Mouse (Mus musculus): ENCODE measurements around the gene Tgfb3. TPM values are rescaled to one million over a fixed set of nuclear protein-coding genes. Genes with fewer than 3 reads are reported as not detected.
A peak's percentile ranks its signal among the peaks of the same experiment; 100 is the strongest.

Gene Tgfb3
- total RNA-seq, 1 experiment from 2014 or later = 1.3 TPM

GRCm38 (mm10) chr12:86085873-86086272 lies 7.0 kb upstream of the Tgfb3 start:
- ATAC-seq (ENCODE audit: extremely low read depth, insufficient number of reproducible peaks, low FRiP score, poor library complexity, severe bottlenecking) = no peak

GRCm38 (mm10) chr12:86082481-86083012 lies 3.7 kb upstream of the Tgfb3 start, which contains the start of gene Ift43:
Gene Ift43, plus strand, starts transcription at chr12:86082541.
- ATAC-seq (ENCODE audit: extremely low read depth, insufficient number of reproducible peaks, low FRiP score, poor library complexity, severe bottlenecking) = no peak

- ATAC-seq (ENCODE audit: extremely low read depth, insufficient number of reproducible peaks, low FRiP score, poor library complexity, severe bottlenecking) = peak; percentile 81
These were observed 394 bp upstream of the Tgfb3 start for GRCm38 (mm10) chr12:86079202-86079667.

- ATAC-seq (ENCODE audit: extremely low read depth, insufficient number of reproducible peaks, low FRiP score, poor library complexity, severe bottlenecking) = no peak
These were observed 677 bp downstream of the Tgfb3 start for GRCm38 (mm10) chr12:86078176-86078552.

- no peak for ATAC-seq (ENCODE audit: extremely low read depth, insufficient number of reproducible peaks, low FRiP score, poor library complexity, severe bottlenecking)
These were observed 1.1 kb downstream of the Tgfb3 start for GRCm38 (mm10) chr12:86077736-86078135.

DNA sequence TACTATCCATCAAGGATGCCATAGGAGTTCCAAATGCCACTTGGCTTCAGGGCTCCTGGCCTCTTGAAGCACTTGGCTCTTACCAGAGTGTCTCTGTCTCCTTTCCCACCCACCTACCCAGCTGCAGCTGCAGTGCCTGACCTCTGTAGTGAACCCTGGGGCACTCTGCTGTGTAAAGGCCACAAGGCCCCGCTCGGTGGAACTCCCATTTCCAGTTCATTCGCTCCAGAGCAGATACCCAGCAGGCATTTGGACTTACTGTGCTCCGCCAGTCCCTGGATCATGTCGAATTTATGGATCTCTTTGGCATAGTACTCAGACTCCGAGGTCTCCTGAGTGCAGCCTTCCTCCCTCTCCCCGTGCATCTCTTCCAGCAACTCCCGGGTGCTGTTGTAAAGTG lies 1.5 kb downstream of the Tgfb3 start:
- no peak for ATAC-seq (ENCODE audit: extremely low read depth, insufficient number of reproducible peaks, low FRiP score, poor library complexity, severe bottlenecking)

DNA sequence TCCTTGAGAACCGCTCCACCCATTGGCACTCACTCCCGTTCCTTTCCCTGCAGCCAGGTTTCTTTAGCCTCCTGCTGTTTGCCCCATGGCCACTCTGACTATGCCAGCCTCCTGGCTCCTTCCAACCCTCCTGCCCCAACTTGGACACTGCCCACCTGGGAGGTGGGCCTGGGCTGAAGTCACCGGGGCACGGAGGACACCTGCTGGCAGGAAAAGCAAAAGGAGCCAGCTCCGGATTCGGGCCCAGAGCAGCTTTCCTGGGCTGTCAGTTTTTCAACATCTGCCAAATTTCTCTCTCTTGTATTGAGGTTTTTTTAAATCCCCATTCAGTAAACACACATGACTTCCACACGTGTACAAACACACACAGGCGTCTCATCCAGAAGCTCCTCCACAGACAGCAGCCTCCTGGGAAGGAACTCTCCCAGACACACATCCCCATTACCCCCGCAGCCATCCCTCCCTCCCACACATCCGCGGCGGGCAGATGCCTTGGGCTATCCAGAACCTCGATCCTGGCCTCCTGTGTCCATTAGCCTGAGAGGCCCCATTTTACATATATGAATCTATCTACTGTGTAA lies 2.4 kb downstream of the Tgfb3 start:
- no peak for ATAC-seq (ENCODE audit: extremely low read depth, insufficient number of reproducible peaks, low FRiP score, poor library complexity, severe bottlenecking)

- no peak for ATAC-seq (ENCODE audit: extremely low read depth, insufficient number of reproducible peaks, low FRiP score, poor library complexity, severe bottlenecking)
These were observed 3.5 kb downstream of the Tgfb3 start for GRCm38 (mm10) chr12:86075358-86075757.

- no peak for ATAC-seq (ENCODE audit: extremely low read depth, insufficient number of reproducible peaks, low FRiP score, poor library complexity, severe bottlenecking)
These were observed 4.2 kb downstream of the Tgfb3 start for GRCm38 (mm10) chr12:86074681-86075080.

- no peak for ATAC-seq (ENCODE audit: extremely low read depth, insufficient number of reproducible peaks, low FRiP score, poor library complexity, severe bottlenecking)
These were observed 7.4 kb downstream of the Tgfb3 start for GRCm38 (mm10) chr12:86071432-86071831.

DNA sequence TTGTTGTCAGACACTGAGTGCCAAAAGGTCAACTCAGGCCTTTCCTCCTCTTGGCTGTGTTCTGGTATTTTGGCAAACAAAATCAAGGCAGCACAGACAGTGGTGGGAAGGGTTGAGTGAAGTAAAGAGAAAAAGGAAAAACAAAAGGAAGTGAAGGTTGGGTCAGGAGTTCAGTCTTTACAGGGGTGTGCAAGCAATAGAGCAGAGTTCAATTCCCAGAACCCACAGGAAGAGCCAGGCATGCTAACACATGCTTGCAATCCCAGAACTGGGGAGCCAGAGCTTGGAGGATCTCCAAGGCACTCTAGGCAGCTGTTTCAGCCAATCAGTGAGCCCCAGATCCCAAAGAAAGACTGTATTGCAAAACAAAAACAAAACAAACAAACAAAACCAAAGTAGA lies 14.0 kb downstream of the Tgfb3 start:
- ATAC-seq (ENCODE audit: extremely low read depth, insufficient number of reproducible peaks, low FRiP score, poor library complexity, severe bottlenecking) = no peak

DNA sequence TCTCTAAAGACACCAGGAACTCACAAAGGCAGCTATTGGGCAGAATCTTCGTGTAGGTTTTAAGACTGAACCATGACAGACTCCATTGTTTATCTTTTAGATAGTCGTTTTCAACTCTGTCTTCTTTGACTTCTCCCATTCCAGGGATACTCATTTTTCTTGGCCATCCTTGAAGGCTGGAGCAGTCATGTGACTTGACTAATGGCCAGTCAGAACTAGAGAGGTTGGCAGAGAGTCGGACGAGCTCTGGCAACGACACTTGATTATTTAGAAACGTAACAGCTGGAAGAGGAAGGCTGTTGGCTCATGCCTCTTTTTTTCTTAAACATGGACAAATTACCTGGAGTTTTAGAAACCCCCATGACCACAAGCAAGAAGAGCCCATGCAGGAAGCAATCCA lies 19.5 kb downstream of the Tgfb3 start:
- ATAC-seq (ENCODE audit: extremely low read depth, insufficient number of reproducible peaks, low FRiP score, poor library complexity, severe bottlenecking) = no peak

- ATAC-seq (ENCODE audit: extremely low read depth, insufficient number of reproducible peaks, low FRiP score, poor library complexity, severe bottlenecking) = no peak
These were observed 21.3 kb downstream of the Tgfb3 start for GRCm38 (mm10) chr12:86057516-86057915.

GRCm38 (mm10) chr12:86056976-86057375 lies 21.9 kb downstream of the Tgfb3 start:
- ATAC-seq (ENCODE audit: extremely low read depth, insufficient number of reproducible peaks, low FRiP score, poor library complexity, severe bottlenecking) = no peak

DNA sequence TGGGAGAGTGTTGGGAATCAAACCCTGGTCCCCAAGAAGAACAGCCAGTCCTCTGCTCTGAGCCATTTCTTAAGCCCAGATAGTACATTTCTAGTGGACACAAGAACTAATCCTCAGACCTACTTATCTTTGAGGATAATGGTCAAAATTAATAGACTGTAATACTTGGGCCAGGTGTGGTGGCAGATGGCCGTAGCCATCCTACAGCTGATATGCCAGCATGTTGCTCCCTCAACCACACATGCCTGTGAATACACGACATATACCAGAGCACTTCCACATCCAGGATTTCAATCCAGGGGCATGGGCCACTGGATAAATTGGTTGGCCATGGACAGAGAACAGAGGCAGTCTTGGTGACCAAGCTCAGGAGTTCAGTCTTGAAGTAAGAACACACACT lies 23.5 kb downstream of the Tgfb3 start:
- ATAC-seq (ENCODE audit: extremely low read depth, insufficient number of reproducible peaks, low FRiP score, poor library complexity, severe bottlenecking) = no peak

DNA sequence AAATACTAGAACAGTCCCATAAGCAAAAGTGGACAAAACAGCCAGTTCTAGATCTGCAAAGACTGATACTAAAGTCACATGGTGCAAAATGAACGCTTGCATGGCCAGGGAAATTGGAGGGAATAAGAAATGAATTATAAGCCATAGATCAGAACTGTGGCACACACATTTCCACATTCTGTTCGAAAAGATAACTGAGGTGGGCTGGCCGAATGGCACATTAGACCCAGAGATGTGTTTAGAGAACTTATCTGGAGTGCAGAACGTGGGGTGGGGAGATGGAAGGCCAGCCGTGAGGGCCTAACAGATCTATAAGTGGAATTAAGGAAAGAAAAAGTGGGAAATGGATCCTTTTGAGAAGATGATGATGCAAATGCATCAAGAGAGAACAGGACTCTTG lies 27.4 kb downstream of the Tgfb3 start:
- no peak for ATAC-seq (ENCODE audit: extremely low read depth, insufficient number of reproducible peaks, low FRiP score, poor library complexity, severe bottlenecking)

DNA sequence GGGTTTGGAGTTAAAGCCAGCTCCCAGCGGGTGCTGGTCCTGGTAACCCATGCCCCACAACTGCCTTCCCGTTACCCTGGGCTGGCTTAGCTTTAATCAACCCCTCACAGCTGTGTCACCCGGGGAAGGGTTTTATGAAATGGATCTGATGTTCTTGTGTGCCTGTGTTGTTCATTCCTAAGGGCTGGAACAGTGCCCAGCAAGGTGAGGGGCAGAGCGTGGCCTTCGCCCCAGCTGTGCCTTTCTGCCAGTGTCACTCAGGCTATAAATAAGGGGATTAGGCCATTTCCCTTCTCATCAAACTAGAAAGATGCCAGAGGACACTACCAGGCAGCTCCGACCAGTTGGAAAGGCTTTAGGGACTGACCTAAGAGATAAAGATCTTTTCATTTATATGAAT lies 29.0 kb downstream of the Tgfb3 start:
- ATAC-seq (ENCODE audit: extremely low read depth, insufficient number of reproducible peaks, low FRiP score, poor library complexity, severe bottlenecking) = no peak

DNA sequence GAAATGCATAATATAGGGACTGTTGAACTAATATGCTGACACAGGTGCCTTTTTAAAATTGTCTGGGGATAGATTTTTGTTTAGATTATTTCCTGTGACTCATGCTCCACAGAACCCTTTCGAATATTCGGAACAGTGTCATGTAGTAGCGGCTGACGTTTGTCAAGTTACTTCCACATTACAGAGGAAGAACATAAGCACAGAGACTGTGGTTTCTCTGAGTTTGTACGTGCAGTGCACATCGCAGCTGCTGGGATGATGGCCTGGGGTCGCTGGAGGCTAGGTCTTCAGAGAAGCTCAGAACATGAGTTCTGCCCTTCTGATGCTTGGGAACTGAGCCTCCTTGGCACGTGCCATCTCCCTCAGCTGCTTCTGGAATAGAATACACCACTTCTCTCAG lies 31.5 kb downstream of the Tgfb3 start:
- peak; percentile 38; the same call in 1 of the 2 replicates for ATAC-seq (ENCODE audit: extremely low read depth, insufficient number of reproducible peaks, low FRiP score, poor library complexity, severe bottlenecking)

- no peak for ATAC-seq (ENCODE audit: extremely low read depth, insufficient number of reproducible peaks, low FRiP score, poor library complexity, severe bottlenecking)
These were observed 32.1 kb downstream of the Tgfb3 start for GRCm38 (mm10) chr12:86046776-86047175.

DNA sequence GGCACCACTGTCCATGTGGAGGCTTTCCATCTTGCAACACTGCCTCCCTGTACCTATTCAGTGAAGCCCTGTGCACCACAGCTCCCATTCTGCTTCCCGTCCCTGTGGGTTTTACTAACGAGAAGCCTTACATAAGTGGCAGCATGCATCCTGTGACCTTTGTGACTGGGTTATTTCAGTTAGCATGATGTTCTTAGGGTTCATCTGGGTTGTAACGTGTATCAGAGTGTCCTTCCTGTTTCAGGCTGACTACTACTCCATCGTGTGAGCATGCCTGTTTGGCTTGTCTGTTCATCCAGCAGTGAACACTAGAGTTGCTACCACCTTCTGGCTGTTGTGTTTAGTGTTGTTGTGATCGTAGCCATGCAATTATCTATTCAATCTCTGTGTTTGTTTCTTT lies 32.7 kb downstream of the Tgfb3 start:
- peak; percentile 45; the same call in 1 of the 2 replicates for ATAC-seq (ENCODE audit: extremely low read depth, insufficient number of reproducible peaks, low FRiP score, poor library complexity, severe bottlenecking)

DNA sequence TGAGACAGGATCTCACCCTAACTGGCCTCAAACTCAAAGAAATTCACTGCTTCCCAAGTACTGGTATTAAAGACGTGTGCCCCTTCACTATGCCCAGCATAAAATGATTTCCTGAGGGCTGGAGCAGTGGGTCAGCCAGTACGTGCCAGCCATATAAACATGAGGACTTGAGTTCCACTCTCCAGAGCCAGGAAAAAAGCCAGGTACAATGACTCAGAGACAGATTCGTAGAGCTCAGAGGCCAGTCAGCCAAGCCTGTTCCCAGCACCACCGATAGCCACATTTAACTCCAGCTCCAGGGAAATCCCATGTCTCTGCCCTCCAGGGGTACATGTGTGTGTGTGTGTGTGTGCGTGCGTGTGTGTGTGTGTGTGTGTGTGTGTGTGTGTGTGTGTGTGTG lies 39.1 kb downstream of the Tgfb3 start:
- ATAC-seq (ENCODE audit: extremely low read depth, insufficient number of reproducible peaks, low FRiP score, poor library complexity, severe bottlenecking) = no peak

Measured in neutrophil, adult 5-6 weeks (primary cell).